Mouse (Mus musculus) left cerebral cortex, adult 9 months (tissue): ENCODE measurements around the gene Gpr4.

ENCODE experiments used
- DNase-seq, 2 experiments: peaks; one replicate each; pipeline ENCODE4 v3.0.0; 2022; ENCODE audit warnings: low spot score in 2 of 2

The Gpr4 gene

DNA sequence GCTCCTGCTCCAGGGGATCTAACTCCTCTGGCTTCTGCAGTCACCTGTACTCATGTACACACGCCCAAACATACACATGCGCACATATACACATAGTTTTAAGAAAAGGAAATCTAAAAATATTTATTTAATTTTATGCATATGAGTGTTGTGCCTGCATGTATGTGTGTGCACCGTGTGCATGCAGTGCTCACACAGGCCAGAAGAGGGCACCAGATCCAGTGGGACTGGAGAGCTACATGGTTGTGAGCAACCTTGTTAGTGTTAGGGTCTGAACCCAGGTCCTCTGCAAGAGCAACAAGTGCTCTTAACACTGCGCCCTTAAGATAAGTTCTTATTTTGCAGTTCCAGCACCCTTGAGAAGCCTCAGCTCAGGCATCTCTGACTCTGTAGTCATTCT, 17.7 kb upstream of the Gpr4 start:
- no peak for DNase-seq

DNA sequence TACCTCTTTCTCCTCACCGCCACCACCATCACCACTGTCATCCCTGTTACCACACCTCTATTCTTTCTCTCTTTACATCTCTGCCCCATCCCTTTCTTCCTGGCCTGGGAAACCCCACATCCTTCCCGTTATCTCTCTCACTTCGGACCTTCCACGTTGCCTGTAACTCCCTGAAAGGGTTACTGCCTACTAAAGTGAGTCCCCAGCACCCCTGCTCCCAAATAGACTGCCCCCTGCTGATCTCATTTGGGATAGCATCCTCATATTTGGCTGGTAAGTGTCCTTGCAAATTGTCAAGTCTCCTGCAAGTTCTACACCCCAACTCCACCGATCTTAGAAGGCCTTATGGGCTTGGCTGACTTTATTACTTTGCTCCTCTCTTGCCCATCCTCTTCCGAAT, 15.7 kb upstream of the Gpr4 start:
- DNase-seq, result peak in 1 of 2 experiments; percentile 56

DNA sequence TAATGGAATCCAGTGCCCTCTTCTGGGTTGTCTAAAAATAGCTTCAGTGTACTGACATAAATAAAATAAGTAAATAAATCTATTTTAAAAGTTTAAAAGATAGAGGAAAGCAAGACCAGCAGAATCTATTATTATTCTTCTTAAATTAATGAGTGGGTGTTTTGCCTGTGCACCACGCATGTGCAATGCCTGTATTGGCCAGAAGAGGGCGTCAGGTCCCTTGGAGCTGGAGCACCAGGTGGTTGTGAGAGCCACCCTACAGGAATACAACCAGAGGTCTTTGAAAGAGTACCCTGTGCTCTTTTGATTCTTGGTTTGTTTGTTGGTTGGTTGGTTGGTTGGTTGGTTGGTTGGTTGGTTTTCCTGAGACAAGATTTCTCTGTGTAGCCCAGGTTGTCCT, 14.4 kb upstream of the Gpr4 start:
- no peak for DNase-seq

DNA sequence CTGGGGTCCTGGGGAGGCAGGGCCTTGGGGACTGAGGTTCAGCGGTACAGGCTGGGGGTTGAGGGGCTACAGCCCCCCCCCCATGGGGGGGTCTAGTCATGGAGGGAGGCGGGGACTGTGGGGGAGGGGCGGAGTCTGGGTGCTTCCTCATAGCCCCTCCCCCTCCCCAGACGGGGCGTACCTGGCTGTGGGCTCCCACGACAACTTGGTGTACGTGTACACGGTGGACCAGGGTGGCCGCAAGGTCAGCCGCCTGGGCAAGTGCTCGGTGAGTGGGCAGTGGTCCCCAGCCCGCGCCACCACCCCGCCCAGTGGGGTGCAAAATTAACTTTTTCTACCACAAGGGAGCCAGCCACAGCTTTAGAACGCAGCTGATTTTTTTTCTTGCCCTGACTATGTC, 10.7 kb upstream of the Gpr4 start:
- no peak for DNase-seq

DNA sequence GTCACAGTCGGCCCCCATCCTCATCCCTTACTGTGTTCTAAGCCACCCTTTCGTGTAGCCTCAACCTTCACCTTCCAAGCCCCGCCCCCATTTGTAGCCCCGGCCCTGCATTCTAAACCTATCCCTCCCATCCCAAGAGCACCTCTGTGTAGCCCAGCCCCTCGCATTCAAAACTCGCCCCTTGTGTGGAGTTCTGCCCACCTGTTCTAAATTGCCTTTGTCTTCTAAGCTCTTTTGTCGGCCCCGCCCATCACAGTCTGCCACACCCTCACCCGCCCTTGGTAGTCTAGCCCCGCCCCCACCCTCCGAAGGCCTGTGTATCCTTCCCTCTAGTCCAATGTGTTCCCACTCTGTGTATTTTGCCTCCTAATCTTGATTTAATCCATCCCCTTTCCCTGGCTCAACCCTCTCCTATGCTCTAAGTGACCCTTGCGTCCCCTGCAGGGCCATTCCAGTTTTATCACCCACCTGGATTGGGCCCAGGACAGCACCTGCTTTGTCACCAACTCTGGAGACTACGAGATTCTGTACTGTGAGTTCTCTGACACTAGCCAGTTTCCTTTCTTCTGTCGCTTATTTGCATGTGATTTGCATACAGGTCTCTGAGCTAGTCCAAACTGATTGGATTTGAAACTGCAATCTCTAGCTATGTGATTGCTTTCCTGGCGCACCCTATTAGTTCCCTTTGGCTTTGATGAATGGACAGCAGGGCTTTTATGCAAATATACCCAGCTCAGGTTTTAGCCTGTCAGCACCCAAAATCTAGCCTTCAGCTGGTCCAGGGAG, 10.1 kb upstream of the Gpr4 start:
- no peak for DNase-seq

DNA sequence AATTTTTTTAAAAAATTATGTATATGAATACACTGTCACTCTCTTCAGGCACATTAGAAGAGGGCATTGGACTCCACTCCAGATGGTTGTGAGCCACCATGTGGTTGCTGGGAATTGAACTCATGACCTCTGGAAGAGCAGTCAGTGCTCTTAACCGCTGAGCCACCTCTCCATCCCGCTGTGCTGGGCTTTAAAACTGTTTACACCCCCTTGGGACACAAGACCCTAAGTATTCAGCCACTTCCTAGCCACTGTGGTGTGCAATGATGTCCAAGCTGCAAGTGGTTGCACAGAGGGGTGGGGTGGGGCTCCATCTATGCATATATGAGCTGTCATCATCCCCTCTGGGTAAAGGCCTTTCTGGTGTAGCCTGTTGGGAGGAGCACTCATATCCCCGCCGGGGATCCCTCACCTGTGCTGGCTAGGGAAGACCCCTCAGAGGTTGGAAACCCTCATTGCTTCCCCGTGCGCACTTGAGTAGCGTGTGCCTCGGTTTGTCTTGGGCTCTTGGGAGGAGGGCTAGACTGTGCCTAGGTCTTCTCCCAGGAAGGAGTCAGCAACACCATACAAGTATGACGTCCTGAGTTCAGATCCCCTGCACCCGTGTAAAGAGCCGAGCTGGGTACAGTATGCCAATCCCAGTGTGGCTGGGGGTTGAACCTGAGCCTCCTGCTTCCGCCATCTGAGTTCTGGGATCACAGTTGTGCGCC, 4.0 kb upstream of the Gpr4 start:
- DNase-seq, result no peak

DNA sequence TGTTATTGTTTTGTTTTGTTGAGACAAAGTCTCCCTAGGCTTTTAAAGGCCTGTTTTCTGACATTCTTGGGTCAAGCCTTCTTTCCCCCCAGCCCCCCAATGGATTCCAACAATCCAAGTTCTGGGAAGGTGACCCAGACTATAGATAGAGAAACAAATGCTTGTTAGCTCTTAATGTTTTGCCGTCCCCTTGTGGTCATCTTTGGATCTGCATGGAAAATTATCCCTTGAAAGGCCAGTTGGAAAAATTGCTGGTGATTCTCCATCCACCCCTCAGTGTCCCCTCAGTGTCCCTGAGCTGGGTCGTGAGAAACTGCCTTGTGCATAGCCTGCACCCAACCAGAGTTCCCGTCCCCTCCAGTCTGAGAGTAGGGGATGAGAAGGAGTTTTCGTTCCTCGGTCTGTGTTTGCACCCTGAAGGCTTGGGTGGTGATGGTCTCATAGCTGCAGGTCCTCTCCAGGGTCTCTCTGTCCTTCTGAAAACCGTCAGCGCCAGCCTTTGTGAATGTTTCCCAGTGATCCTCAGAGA, 3.3 kb upstream of the Gpr4 start:
- peak in 1 of 2 experiments; percentile 60 for DNase-seq

DNA sequence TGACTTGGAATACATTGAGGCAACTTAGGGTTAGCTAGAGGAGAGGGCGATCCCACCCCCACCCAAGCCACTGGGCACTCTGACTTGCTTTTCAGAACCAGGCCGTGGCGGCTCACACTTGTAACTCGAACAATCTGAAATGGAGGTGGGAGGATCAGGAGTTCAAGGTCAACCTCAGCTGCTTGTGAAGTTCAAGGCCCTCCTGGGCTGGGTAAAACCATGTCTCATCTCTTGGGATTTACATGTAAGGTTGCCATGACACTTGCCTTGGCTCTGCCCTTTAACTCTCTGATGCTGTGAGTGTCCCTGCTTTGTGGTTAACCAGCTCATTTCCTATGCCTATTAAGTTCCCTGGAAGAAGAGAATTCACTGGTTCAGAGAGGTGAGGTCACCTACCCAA, 2.8 kb upstream of the Gpr4 start:
- no peak for DNase-seq

DNA sequence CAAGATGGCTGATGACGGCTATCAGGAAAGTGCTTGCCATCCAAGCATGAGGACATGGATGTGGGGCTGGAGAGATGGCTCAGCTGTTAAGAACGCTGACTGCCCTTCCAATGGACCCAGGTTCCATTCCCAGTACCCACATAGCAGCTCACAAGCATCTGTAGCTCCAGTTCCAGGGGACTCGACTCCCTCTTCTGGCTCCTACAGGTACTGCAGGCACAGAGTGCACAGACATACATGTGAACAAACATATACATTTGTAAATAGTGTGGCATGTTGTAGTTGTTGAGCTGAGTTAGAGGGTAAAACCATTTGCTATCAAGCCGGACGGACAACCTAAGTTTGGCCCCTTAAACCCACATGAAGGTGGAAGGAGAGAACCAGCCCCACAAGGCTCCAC, 2.3 kb upstream of the Gpr4 start:
- DNase-seq, result no peak

DNA sequence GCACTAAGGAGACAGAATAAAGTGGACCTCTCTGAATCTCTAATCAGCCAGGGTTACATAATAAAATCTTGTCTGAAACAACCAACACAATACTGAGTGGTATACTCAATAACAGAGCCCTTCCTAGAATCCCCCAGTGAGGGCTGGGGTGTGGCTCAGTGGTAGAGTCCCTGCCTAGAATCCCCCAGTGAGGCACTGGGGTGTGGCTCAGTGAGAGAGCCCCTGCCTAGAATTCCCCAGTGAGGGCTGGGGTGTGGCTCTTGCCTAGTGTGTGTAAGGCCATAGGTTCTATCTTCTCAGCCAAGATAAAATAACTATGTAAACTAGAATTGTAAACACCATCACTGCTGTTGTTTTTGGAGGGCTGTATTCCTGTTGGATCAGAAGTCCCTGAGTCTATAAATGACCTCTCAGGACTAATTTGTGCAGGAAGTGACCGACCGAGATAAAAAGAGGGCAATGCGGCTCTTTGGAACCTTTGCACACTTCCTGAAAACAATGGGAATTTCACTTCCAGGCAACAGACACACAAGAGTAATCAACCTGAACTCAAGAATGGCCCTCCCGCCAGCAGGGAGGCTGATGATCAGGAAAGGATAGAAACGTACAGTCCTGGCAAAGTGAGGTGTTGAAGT, 1.2 kb upstream of the Gpr4 start:
- no peak for DNase-seq

DNA sequence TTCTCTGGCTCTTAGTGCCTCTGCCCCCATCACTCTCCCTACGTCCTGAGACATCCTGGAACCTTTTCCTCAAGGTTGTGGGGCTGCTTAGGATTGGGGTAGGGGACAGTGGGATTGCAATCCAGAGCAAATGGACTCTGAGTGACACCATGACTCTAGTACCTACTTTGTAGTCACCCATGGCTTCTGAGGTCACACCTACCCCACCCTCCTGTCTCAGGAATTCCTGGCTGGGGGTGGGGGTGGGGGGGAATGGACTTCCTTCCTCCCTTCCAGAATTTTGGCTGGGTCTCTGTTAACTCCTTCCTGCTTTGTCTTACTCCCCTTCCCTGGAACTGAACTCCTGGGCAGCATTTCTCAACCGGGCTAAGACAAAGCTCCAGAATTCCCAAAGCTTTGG, 1.0 kb downstream of the Gpr4 start:
- DNase-seq, result no peak

DNA sequence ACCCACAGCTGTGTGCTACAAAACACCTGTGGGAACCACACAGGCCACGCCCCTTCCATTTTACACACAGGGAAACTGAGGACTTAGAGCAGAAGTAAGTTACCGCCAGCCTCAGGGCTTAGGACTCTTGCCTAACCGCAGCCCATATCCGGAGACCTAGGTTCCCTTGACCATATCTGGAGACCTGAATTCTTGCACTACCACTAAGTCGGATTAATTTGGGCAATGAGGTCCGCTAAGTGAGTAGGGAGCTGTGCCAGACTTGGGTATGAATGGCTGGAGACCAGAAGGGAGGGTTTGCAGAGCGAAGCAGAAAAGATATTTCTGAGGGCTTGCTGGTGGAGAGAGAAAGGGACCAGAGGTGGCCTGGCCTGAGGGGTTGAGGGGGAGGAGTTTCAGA, 2.0 kb downstream of the Gpr4 start:
- DNase-seq, result no peak

DNA sequence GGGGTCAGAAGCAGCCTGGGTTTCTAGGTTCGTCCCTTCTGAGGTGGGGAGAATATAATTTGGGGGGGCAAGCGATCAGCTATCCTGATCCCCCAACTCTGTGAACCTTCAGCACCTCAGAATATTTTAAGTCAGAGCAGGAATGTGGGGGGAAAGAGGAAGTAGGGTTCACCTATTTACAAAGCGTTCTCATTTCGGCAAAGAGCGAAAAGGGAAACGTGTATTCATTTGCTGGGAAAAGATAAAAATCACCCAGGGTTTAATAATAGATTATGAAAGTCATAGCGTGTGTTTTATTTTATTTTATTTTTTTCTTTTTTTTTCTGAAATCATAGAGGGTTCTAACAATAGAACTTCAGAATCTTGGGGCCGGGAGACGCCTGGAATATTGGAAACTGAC, 2.6 kb downstream of the Gpr4 start:
- DNase-seq, result no peak

DNA sequence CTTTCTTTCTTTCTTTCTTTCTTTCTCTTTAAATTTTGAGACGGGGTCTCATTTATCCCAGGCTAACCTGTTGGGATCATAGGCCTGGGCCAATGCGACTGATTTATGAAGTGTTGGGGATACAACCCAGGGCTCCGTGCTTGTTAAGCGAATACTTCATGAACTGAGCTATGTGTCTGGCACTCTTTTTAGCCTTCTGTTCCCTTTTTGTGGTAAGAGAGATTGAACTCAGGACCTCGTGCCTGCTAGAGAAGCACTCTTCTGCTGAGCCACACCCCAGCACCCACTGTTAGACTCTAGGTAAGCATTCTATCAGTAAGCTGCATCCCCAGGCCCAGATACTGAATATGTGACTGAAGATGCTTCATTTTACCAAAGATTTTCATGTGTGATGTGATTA, 5.2 kb downstream of the Gpr4 start:
- no peak for DNase-seq

DNA sequence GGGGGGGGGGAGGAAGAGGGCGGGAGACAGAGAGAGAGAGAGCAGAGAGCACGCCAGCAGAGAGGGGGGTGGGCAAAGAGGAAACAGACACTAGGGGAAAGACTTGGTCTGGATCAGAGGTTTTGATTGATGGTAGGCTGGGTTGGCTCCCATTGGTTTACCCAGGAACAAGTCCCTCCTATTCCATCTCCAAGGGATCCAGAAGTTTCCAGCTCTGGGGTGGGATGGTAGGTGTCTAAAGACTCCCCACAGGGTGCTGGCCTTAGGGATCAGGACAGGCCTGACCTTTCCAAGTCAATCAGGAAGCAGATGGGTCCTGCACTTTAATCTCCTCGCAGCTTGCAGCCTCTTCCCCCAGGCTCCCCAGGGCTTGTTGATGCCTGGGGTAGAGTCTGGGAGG, 5.6 kb downstream of the Gpr4 start:
- DNase-seq, result no peak

DNA sequence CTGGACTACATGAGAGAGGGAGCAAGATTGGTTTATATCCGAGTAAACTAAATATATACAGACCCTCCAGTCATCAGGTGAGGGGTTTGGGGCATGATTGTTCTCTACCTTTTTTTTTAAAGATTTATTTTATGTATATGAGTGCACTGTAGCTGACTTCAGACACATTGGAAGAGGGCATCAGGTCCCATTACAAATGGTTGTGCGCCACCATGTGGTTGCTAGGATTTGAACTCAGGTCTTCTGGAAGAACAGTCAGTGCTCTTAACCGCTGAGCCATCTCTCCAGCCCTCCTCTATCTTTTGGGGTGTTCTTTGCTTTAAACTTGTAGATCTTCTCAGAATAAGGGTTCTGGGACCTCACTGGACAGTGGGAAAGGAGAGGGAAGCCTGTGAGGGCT, 7.7 kb downstream of the Gpr4 start:
- DNase-seq, result no peak

DNA sequence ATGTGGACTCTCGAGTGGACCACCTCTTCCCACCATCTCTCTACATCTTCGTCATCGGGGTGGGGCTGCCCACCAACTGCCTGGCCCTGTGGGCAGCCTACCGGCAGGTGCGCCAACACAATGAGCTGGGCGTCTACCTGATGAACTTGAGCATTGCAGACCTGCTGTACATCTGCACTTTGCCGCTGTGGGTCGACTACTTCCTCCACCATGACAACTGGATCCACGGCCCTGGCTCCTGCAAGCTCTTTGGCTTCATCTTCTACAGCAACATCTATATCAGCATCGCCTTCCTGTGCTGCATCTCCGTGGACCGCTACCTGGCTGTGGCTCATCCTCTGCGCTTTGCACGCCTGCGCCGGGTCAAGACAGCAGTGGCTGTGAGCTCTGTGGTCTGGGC, 9.9 kb downstream of the Gpr4 start:
- DNase-seq, result no peak

DNA sequence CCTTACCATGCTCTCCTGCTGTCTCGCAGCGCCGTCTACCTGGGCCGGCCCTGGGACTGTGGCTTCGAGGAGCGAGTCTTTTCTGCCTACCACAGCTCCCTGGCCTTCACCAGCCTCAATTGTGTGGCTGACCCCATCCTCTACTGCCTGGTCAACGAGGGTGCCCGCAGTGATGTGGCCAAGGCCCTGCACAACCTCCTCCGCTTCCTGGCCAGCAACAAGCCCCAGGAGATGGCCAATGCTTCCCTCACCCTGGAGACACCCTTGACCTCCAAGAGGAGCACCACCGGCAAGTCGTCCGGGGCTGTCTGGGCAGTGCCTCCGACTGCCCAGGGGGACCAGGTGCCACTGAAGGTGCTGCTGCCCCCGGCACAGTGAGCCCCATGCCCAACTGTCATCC, 10.5 kb downstream of the Gpr4 start:
- DNase-seq, result no peak

DNA sequence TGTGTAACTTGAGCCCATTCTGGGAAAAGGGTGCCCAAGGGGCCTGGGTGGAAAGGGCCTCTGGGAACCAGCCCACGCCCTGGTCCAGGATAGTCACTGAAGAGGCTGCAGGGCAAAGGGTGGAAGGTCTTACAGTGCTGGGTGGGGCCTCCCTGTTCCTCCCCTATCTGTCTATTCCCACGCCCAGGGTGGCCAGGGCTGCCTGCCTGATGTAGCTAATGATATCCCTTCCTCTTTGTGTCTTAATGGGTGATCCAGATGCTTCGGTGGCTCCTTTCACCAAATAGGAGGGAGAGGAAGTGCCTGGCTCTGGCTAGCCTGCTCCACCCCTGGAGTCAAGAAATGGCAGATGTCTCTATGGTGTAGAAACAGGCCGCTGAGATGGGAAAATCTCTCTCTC, 12.6 kb downstream of the Gpr4 start:
- DNase-seq, result no peak

DNA sequence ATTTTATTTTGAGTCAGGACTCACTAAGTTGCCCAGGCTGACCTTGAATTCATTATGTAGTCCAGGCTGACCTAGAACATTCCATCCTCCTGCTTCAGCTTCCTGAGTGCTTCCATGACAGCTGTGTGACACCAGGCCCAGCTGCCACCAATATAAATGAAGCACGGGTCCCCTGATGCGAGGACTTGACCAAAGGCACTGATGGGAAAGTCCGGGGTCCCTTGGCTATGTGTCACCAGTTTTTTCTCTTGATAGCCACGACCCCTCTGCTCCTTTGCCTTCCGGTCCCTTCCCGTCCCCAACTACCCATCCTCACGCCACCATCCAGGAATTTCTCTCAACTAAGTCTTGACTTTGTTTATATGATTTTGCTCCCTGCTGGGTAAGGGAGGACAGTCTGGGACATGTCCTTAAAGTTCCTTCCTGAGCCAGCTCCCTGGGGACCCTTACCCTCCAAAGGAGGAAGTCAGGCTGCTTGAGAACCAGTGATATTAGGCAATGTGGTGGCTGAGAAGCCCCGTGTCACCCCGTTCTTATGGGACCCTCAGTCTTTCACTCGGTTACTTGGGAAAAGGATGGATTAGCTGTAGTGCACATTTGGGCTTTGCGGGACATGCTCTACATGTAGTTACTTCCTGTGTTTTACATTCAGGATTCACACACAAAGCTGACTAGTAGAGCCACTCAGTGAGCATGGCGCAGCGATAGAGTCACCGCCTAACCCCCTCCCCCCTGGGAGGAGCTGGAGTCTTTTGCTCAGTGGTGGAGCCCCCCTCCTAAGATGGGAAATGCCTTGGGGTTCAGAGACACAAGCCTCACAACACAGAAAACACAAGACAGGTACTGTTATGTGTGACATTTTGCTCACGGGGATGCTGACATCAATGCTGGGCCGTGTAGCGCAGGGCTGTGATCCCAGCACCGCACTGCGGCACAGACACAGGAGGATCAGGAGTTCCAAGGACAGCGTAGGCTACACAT, 14.8 kb downstream of the Gpr4 start:
- DNase-seq, result peak in 1 of 2 experiments; percentile 52
